Mouse (Mus musculus): Measurements from ENCODE around the gene Pdilt.
"Not testable (repeated sequence)": the region's sequence is repeated elsewhere in the genome, so short reads cannot be mapped to it uniquely, and the experiment has no call there.

Gene Pdilt

DNA sequence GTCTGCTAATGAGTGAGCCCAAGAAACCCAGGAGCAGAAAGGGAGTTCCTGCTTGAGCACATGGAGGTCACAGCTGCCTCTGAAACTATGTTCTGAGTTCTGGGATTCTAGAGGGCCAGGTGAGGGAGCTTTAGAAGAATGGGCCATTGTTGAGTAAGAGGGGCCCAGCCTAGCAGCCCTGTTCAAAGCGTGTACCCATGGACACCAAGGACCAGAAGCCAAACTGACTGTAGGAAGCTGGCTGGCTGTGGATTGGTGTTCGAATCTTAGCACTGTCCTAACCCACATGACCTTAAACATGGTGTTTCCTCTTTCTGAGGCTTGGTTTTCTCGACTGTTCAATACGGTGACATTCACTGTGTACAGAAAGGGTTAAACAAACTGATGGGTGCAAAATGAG, at the start of gene Pdilt:
Gene Pdilt (minus strand): TSS at position 101 of the 400 bp plus-strand sequence.
- no peak for DNase-seq (ENCODE audit: low spot score in 2 of 2)

- not testable (repeated sequence) for DNase-seq (ENCODE audit: low spot score in 2 of 2)
Measured at GRCm38 (mm10) chr7:119562476-119562875, 39.2 kb upstream of the Pdilt start.

- no peak for DNase-seq (ENCODE audit: low spot score in 2 of 2)
Measured at GRCm38 (mm10) chr7:119561441-119561840, 38.2 kb upstream of the Pdilt start.

DNA sequence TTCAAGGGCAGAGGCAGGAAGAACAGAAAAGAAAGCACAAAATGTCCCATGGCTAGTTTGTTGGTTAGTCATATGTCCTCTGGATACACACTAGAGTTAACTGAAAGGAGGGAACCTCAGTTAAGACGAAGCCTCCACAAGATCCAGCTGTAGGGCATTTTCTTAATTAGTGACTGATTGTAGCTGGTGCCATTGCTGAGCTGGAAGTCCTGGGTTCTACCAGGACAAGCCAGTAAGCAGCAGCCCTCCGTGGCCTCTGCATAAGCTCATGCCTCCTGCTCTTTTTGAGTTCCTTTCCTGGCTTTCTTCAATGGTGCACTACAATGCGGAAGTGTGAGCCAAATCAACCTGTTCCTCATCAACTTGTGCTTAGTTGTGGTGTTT, 37.2 kb upstream of the Pdilt start:
- DNase-seq (ENCODE audit: low spot score in 2 of 2): no peak

DNA sequence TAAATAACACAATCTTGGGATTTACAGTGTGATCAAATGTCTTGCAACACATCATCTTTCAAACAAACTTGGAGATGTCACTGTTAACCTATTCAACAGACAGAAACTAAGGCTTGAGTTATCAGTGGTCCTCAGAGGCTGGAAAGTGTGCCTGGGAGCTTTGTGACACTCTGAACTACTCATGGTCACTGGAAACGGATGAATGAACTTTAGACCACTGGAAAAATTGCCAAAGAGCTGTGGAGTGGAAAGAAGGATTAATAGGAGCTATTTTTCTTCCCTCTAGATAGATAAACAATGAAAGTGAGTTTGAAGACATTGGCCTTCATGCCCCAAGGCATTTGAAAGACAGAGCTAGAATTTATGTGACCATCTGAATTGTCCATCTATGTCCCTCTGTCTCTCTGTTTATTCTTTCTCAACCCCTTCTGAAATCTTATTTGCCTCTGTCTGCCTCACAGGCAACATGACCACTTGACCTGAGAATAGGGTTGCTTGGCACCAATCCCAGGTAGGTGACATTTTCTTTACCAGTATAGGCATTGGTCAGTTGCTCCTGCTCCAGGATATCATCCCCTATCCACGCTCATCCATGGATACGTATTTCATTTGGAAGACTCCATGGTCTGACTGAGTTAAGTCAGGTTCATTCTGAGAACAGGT, 36.6 kb upstream of the Pdilt start:
- no peak for DNase-seq (ENCODE audit: low spot score in 2 of 2)

GRCm38 (mm10) chr7:119554040-119554439, 30.8 kb upstream of the Pdilt start, which contains the start of gene Acsm2:
Gene Acsm2, plus strand, starts transcription at chr7:119554340.
- DNase-seq (ENCODE audit: low spot score in 2 of 2): no peak

DNA sequence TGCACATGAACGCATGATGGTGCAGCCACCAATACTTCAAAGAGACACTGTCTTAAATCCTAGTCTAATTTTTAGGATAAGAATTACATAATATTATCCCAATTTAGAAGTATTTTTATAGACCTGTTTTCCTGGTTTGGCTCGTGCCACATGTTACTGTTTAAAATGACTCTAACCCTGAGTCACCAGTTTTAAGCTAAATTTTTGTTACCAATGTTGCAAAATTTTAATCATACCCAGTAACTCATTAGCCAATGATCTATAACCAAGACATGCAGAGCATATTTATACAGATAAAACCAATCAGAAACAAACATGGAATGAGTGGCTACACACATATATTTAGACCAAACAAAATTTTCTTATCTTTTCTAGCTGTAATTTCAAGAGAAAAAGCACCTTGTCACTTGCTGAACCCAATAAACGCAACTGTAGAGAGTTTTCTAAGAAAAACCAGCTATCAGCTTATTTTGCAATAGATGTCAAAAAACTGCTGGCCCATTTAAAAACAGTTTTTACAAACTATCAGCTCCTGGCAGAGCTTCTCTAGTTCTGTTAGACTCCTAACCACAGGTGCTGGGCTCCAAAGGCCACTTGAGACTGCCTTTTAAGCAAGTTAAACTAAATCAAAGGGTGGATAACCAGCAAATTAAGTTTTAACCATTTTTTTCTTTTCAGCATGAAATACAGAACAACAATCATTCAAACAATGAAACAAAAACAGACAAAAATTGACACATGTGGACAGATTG, 27.4 kb upstream of the Pdilt start:
- DNase-seq (ENCODE audit: low spot score in 2 of 2): no peak

GRCm38 (mm10) chr7:119545572-119545971, 22.3 kb upstream of the Pdilt start:
- DNase-seq (ENCODE audit: low spot score in 2 of 2): no peak

DNA sequence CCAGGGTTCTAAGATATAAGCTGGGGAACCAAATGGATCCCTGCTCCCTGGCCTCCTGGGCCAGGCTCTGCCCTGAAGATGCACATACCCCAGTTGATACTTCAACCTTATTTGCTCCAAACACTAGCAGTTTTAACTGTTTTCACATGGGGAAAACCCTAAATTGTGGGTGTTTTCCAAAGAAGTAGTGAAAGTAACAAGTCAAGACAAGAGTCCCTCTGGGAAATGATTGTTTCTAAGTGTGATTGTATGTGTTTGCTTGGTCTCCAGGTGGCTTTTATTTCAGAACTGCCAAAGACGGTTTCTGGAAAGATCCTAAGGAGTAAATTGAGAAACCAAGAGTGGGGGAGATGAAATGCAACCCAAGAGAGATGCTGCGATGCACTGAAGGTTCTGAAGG, 19.2 kb upstream of the Pdilt start:
- no peak for DNase-seq (ENCODE audit: low spot score in 2 of 2)

GRCm38 (mm10) chr7:119534389-119534788, 11.1 kb upstream of the Pdilt start:
- no peak for DNase-seq (ENCODE audit: low spot score in 2 of 2)

DNA sequence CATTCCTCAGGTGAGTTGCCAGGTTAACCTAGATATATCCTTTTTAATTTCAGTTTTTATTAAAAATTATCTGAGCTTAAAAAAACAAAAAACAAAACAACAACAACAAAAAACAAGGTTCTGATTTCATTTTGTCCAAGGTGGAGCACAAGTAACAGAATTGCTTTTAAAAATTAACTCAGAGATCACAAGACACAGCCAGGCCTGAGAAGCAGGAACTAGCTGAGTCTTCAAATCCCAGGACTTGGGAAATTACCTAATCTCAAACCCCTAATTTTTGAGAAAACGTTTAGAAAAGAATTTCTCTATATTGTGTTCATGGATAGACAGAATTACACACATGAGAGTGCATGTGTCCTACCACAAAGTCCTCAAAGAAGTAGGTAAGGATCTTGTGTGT, 9.6 kb upstream of the Pdilt start:
- no peak for DNase-seq (ENCODE audit: low spot score in 2 of 2)

DNA sequence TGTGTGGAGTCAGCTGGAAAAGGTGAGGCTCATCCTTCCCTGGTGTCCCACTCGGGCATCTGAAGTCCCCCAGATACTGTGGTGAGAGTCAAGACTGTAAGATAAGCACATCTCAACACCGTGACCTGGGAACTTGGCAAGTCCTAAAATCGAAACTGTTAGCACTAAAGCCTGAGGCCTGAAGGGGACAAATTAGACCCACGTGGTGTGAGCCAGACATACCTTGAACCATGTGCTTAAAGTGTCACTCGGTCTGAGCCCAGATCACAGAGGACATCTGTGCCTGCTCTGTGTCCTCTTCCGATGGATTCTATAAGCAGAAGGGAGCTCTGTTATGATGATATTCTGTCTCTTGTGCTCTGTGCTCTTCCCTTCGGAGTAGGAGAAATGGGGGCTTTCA, 5.3 kb upstream of the Pdilt start:
- DNase-seq (ENCODE audit: low spot score in 2 of 2): no peak

DNA sequence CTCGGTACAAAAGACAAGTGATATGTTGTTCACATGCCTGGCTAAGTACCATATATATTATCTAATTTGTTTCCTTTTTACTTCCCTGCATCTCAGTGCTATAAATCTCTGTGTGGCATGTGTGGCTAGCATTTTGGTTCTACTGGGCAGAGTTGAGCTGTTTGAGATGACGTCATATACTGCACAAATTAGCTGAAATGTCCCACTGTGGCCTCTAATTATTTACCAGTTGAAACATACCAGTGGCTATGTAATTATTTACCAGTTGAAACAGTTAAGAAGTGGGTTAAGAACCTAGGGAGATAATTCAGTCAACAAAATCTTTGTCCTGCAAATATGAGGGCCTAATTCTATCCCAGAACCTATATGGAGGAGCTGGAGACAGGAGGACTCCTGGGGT, 4.3 kb upstream of the Pdilt start:
- DNase-seq (ENCODE audit: low spot score in 2 of 2): no peak

DNA sequence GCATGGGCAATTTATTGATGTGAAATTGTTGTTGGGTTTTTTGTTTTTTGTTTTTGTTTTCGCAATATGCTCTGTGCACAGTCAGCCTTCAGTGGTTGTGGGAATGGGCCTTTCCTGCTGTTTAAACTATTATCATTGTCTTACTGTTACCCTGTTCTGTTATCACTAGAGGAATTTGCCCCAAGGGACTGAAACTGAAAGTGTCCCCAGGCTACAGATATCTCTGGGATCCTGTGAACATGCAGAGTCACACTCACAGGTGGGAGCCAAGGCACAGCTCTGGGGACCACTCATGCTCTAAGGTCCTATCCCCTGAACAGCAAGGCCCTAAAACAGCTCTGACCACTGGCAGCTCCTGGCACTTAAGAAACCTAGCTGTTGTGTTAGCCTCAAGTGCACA, 3.8 kb upstream of the Pdilt start:
- DNase-seq (ENCODE audit: low spot score in 2 of 2): peak in 1 of 2 experiments; percentile 49

DNA sequence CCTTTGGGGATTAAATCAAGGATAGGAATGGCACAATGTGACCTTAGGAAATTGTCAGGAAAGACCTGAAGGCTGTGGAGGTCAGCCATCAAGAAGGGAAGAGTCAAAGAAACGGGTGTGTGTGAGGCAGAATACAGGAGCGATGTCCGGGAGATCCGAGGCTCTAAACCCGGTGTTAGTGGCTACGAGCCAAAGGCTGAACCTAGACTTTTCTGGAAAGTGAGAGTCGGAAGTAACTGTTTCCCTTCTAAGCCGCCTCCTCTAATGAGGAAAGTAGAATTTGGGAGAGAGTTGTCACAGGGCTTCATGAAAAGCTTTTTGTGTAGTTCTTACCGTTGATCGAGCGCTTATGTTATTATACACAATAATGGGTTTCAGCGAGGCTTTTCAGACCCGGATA, 3.2 kb upstream of the Pdilt start:
- no peak for DNase-seq (ENCODE audit: low spot score in 2 of 2)

- peak in 1 of 2 experiments; percentile 38 for DNase-seq (ENCODE audit: low spot score in 2 of 2)
Measured at GRCm38 (mm10) chr7:119525881-119526281, 2.6 kb upstream of the Pdilt start.

DNA sequence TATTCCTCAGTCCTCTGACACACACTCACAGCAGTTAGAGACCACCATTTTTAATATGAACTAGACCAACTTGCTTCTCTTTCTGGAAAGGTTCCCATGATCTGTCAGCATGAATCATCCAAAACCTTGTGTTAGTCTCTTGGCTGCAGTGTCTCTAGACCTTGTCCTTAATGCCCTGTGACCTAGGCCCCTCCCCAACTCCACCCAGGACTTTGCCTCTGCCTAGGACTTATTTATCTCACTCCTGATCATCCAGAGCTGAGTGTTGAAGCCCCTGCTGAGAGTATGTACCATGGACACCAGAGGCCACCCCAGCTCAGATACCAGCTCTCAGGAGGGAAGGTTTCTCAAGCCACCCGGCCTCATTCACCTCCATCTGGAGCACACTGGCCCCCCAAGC, 904 bp downstream of the Pdilt start:
- DNase-seq (ENCODE audit: low spot score in 2 of 2): no peak

GRCm38 (mm10) chr7:119521816-119522215, 1.5 kb downstream of the Pdilt start:
- no peak for DNase-seq (ENCODE audit: low spot score in 2 of 2)

DNA sequence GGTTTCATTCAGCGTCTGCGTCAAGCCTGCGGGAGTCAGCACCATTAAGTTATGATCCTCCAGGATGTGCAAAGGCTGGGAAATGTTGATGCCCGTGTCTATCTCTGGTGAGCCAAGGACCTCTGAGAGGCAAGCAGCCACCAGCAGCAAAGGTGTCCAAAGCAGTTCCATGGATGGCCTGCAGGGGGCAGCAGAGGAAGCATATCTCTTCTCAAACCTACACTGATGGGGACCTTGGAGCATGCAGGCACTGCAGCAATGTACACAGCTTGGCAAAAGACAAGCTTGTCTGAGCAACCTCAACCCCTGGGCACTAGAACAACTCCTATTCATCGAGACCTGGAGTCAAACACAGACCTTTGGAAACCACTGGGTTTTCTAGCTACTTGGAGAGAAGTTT, 3.6 kb downstream of the Pdilt start:
- peak; percentile 41 to 80 for DNase-seq (ENCODE audit: low spot score in 2 of 2)

DNA sequence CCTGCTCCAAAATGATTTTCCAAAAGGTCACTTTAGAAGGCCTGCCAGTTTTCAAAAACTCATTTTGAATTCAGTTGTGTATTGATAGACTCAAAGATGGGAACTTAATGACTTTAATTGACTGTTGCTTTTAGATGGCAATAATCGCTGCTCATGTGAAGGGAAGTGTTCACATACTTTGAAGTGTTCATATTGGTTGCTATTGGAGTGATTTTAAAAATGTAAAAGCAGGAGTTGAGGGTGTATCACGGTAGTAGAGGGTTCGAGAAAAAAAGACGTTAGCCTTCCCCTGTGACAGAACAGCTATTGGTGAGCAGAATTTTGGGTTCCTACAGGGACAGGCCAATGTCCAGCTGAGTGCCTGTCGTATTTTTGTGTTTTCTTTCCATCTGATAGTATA, 4.1 kb downstream of the Pdilt start, which contains the start of gene Acsm5:
Gene Acsm5 (plus strand): TSS at position 301 of the 400 bp plus-strand sequence.
- no peak for DNase-seq (ENCODE audit: low spot score in 2 of 2)

- no peak for DNase-seq (ENCODE audit: low spot score in 2 of 2)
Measured at GRCm38 (mm10) chr7:119516272-119516558, 7.1 kb downstream of the Pdilt start.

DNA sequence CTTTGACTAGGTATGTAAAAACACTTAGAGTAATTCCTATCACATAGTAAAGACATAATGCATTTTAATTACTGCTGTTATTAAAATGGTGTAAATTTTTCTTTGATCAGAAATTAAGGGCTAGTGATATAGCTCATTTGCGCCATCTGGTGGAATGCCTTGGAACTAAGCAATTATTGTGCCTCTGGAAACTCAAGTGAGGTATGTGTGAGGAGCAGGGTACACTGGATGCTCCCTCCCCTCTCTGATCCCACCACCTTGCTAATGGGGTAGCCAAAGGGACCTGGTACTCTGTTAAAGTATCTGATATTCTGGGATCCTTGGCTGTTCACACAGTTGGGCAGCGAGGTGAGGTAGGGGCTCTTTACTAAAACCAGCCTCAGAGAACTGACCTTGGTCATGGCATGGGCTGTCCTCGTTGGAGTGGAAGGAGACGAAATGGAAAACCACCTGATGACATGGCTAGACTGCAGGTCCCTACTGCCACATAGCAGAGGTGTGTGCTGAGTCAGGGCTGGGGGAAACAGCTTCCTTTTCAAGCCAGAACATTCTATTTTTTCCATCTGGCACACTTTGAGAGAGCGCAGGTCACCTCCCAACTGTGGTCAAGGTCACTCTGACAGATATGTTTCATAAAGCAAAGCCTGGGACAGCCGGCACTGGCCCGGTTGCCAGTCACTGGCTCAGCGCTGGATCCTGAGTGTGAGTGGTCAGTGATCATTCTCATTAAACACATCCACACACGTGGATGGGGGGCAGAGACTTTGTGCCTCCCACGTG, 7.6 kb downstream of the Pdilt start:
- no peak for DNase-seq (ENCODE audit: low spot score in 2 of 2)

- no peak for DNase-seq (ENCODE audit: low spot score in 2 of 2)
Measured at GRCm38 (mm10) chr7:119513056-119513455, 10.2 kb downstream of the Pdilt start.

All from spleen, postnatal 4 days (tissue).